Comparison of ENCODE assay signal across 8 mouse cellular contexts in the genomic region with DNA sequence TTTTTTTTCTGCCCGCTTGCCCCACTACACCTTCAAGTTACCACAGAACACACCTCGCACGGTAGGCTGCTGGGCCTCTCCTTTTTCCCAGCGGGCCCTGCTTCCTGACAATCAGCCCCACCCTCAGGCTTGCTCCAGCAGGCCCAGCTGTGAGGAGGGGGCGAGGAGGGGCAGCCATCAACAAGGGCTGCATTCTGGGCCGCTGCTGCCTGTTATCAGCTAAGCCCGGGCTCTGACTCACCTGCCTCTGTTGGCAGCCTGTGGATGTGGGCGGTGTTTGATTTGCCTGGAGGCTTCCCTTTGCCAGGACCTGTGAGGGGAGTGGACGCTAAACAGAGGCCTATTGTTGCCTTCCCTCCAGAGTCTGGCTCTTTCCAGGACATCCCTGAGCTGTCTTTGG.
A peak's percentile ranks its signal among the peaks of the same experiment; 100 is the strongest.
DNase-seq lines count a peak whose midpoint lies in the region; ATAC-seq lines count a peak whose summit lies in the region.

No protein-coding gene starts in this region.

- 28% methylated on average over 9 of the region's 9 CpGs for WGBS in kidney, embryonic 15.5 days
- 5% methylated on average over 7 of the region's 9 CpGs for WGBS in heart, embryonic 13.5 days
- WGBS in liver, embryonic 11.5 days = 18% methylated on average over 8 of the region's 9 CpGs
- WGBS in stomach, embryonic 15.5 days = 29% methylated on average over 7 of the region's 9 CpGs

- peak; percentile 68 for ATAC-seq in kidney, embryonic 15.5 days (replicated peaks; ENCODE audit: low FRiP score)
- ATAC-seq in CD4-positive, CD25-positive, alpha-beta regulatory T cell, adult 4 months = peak; percentile 58
- ATAC-seq in heart, embryonic 13.5 days (ENCODE audit: extremely low read depth, insufficient number of reproducible peaks, low FRiP score, low TSS enrichment) = peak; percentile 11; the same call in 1 of the 2 replicates
- 0 out of 2 replicates have a peak, but pooled peaks have one; percentile 10 for ATAC-seq in liver, embryonic 11.5 days (replicated peaks; ENCODE audit: low FRiP score)
- ATAC-seq in stomach, embryonic 15.5 days (ENCODE audit: insufficient read depth, low FRiP score, low read depth) = peak; percentile 89

- no peak overlapping the region for H3K4me2 ChIP-seq in kidney, embryonic 15.5 days
- peak overlapping the region; percentile 4; the same call in 1 of the 2 replicates for H3K4me2 ChIP-seq in heart, embryonic 13.5 days
- H3K4me2 ChIP-seq in liver, embryonic 11.5 days = no peak overlapping the region
- H3K4me2 ChIP-seq in stomach, embryonic 15.5 days = peak overlapping the region; percentile 31; the same call in 1 of the 2 replicates

- H3K27ac ChIP-seq in kidney, embryonic 15.5 days = peak overlapping the region; percentile 78
- H3K27ac ChIP-seq in heart, embryonic 13.5 days (replicated peaks) = peak overlapping the region; percentile 52
- H3K27ac ChIP-seq in liver, embryonic 11.5 days (ENCODE audit: low read depth, low read length) = no peak overlapping the region
- H3K27ac ChIP-seq in stomach, embryonic 15.5 days = peak overlapping the region; percentile 85

- H3K9me3 ChIP-seq in kidney, embryonic 15.5 days (replicated peaks) = no peaks in the 10 kb centered on the region; the same call in 1 of the 2 replicates
- H3K9me3 ChIP-seq in heart, embryonic 13.5 days = peaks cover 9% of the 10 kb centered on the region; the same call in 1 of the 2 replicates
- no peaks in the 10 kb centered on the region for H3K9me3 ChIP-seq in liver, embryonic 11.5 days (ENCODE audit: control insufficient read depth, low read length)
- H3K9me3 ChIP-seq in stomach, embryonic 15.5 days = no peaks in the 10 kb centered on the region

- H3K36me3 ChIP-seq in kidney, embryonic 15.5 days = no peaks in the 10 kb centered on the region
- H3K36me3 ChIP-seq in heart, embryonic 13.5 days = no peaks in the 10 kb centered on the region
- H3K36me3 ChIP-seq in liver, embryonic 11.5 days (ENCODE audit: control insufficient read depth, insufficient read depth, low read length) = no peaks in the 10 kb centered on the region
- no peaks in the 10 kb centered on the region for H3K36me3 ChIP-seq in stomach, embryonic 15.5 days

- DNase-seq in kidney, adult 18-20 months = no peak
- DNase-seq in adrenal gland, postnatal 10 days = peak; percentile 81
- no peak for DNase-seq in liver, embryonic 11.5 days (ENCODE audit: low spot score)
- no peak for DNase-seq in cerebellum, postnatal 4 days (ENCODE audit: low spot score in 2 of 2)

- H3K4me1 ChIP-seq in kidney, embryonic 15.5 days = peaks cover 36% of the 10 kb centered on the region
- peaks cover 21% of the 10 kb centered on the region for H3K4me1 ChIP-seq in heart, embryonic 13.5 days
- peaks cover 5% of the 10 kb centered on the region for H3K4me1 ChIP-seq in liver, embryonic 11.5 days (replicated peaks; ENCODE audit: control insufficient read depth, insufficient read depth, low read length)
- H3K4me1 ChIP-seq in stomach, embryonic 15.5 days = peaks cover 19% of the 10 kb centered on the region

- no peak overlapping the region for H3K4me3 ChIP-seq in kidney, embryonic 15.5 days (replicated peaks)
- H3K4me3 ChIP-seq in heart, embryonic 13.5 days = no peak overlapping the region
- H3K4me3 ChIP-seq in liver, embryonic 11.5 days (ENCODE audit: low read depth, low read length) = no peak overlapping the region
- H3K4me3 ChIP-seq in stomach, embryonic 15.5 days (replicated peaks) = no peak overlapping the region

- no peak overlapping the region for H3K9ac ChIP-seq in kidney, embryonic 15.5 days
- H3K9ac ChIP-seq in heart, embryonic 13.5 days = peak overlapping the region; percentile 52
- H3K9ac ChIP-seq in liver, embryonic 11.5 days (ENCODE audit: low read depth, low read length) = no peak overlapping the region
- H3K9ac ChIP-seq in stomach, embryonic 15.5 days = no peak overlapping the region

- no peaks in the 10 kb centered on the region for H3K27me3 ChIP-seq in kidney, embryonic 15.5 days
- H3K27me3 ChIP-seq in heart, embryonic 13.5 days (replicated peaks) = peaks cover 12% of the 10 kb centered on the region; the same call in 1 of the 2 replicates
- no peaks in the 10 kb centered on the region for H3K27me3 ChIP-seq in liver, embryonic 11.5 days (replicated peaks; ENCODE audit: control insufficient read depth, insufficient read depth, low read length)
- H3K27me3 ChIP-seq in stomach, embryonic 15.5 days (replicated peaks) = no peaks in the 10 kb centered on the region

Comparison
In these comparisons a context has a peak if more than half of its experiments do, and no peak if none do; other contexts are left out.
1. ATAC-seq: peak in every context shown above with its lines; median percentile 89 in stomach, embryonic 15.5 days; 68 in kidney, embryonic 15.5 days; 58 in CD4-positive, CD25-positive, alpha-beta regulatory T cell, adult 4 months; 11 in heart, embryonic 13.5 days; 10 in liver, embryonic 11.5 days.
2. H3K4me2 ChIP-seq: peak in heart, embryonic 13.5 days (single experiment) and stomach, embryonic 15.5 days (single experiment); none in kidney, embryonic 15.5 days (single experiment) and liver, embryonic 11.5 days (single experiment).